Mouse (Mus musculus) hindbrain, postnatal 0 days (tissue): ENCODE data around the gene C1ql2. TPM values are rescaled to one million over a fixed set of nuclear protein-coding genes. Genes with fewer than 3 reads are reported as not detected.

ENCODE experiments used
- ATAC-seq: fragments of 200-750 bp; cut with Nextera tagmentation; 2 replicates; pipeline ENCODE4 v1.8.0; 2017; ENCODE audit warnings: mild to moderate bottlenecking, moderate TSS enrichment, moderate library complexity
- DNase-seq: peaks from one replicate; pipeline ENCODE4 v3.0.0-alpha.2; 2015; ENCODE audit warnings: low spot score
- H3K27ac ChIP-seq: fragments of 300-500 bp; sonication (generic); 2 replicates; pipeline ENCODE4 v1.5.1; 2014; ENCODE audit warnings: mild to moderate bottlenecking
- H3K27me3 ChIP-seq: fragments of 300-500 bp; sonication (generic); 2 replicates; pipeline ENCODE4 v1.6.1; 2014; ENCODE audit warnings: low read length, mixed read lengths; ENCODE audit not compliant: insufficient read depth
- H3K36me3 ChIP-seq: fragments of 300-500 bp; sonication (generic); 2 replicates; pipeline ENCODE4 v1.6.1; 2014; ENCODE audit warnings: low read length, mixed read lengths; ENCODE audit not compliant: insufficient read depth
- H3K4me1 ChIP-seq: fragments of 300-500 bp; sonication (generic); 2 replicates; pipeline ENCODE4 v1.6.1; 2014; ENCODE audit warnings: antibody characterized with exemption, low read length, mixed read lengths; ENCODE audit not compliant: insufficient read depth
- H3K4me2 ChIP-seq: fragments of 300-500 bp; sonication (generic); 2 replicates; pipeline ENCODE4 v1.6.1; 2014; ENCODE audit warnings: low read depth, mild to moderate bottlenecking, low read length, moderate library complexity, mixed read lengths
- H3K4me3 ChIP-seq: fragments of 300-500 bp; sonication (generic); 2 replicates; pipeline ENCODE4 v1.5.1; 2014; ENCODE audit warnings: low read length
- H3K9ac ChIP-seq: fragments of 300-500 bp; sonication (generic); replicated peaks from 2 replicates; pipeline ENCODE4 v1.6.1; 2014; ENCODE audit warnings: mild to moderate bottlenecking, low read length, moderate library complexity, mixed read lengths
- H3K9me3 ChIP-seq: fragments of 300-500 bp; sonication (generic); 2 replicates; pipeline ENCODE4 v1.6.1; 2016; ENCODE audit warnings: low read length, mixed read lengths
- CTCF ChIP-seq: IDR thresholded peaks from 2 replicates; pipeline ENCODE4 v1.5.1; 2016; ENCODE audit warnings: antibody characterized with exemption, control low read depth, low read depth
- WGBS: fragments of 180-500 bp; shearing (Covaris S2); extraction: QIAGEN DNeasy Blood & Tissue Kit; methylation state at CpG from one replicate; pipeline ENCODE4 v1.1.7; 2014; 5-methylcytosine and 5-hydroxymethylcytosine counted together
- polyA plus RNA-seq: library from polyadenylated mRNA; unstranded; fragments of >200 nt; fragmentation: Nextera tagmentation; extraction: Ambion mirVana; gene quantifications from 2 replicates; pipeline ENCODE4 v1.2.1, GENCODE M21; 2015
- total RNA-seq: library from RNA; depleted of rRNA; stranded (reverse); fragments of >200 nt; gene quantifications from 2 replicates; pipeline ENCODE4 v1.2.3, GENCODE M21; 2014

The C1ql2 gene
- total and polyA plus RNA-seq, 2 experiments from 2014 or later: 7.9 to 10.6 TPM

DNA sequence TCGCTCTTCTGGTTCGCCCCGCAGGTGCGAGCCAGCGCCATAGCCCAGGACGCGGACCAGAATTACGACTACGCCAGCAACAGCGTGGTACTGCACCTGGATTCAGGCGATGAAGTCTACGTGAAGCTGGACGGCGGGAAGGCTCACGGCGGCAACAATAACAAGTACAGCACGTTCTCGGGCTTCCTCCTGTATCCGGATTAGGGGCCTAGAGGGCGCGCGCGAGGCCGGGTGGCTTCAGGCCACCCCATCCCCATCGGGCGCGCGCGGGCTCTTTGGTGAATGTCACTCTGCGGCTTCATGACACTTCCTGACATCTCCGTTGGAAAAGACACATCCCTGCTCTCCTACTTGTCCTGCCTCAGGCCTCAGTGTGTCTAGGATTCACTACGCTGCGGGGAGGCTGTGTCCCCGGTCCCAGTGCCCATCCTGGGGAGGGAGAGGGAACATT lies 2.0 kb downstream of the C1ql2 start:
- Histone ChIP-seq H3K27ac (no peak overlapping the region), H3K4me1 (peaks cover 14% of the 10 kb centered on the region; the same call in 1 of the 2 replicates), H3K4me2 (peak overlapping the region; percentile 59), H3K27me3 (peaks cover 51% of the 10 kb centered on the region), H3K4me3 (peak overlapping the region; percentile 37), H3K36me3 (no peaks in the 10 kb centered on the region), H3K9me3 (no peaks in the 10 kb centered on the region), H3K9ac (no peak overlapping the region)
- under 1% methylated on average over 34 of the region's 34 CpGs for WGBS
- peak; percentile 52 for TF ChIP-seq CTCF
- peak; percentile 49 for ATAC-seq
- DNase-seq: peak; percentile 49

DNA sequence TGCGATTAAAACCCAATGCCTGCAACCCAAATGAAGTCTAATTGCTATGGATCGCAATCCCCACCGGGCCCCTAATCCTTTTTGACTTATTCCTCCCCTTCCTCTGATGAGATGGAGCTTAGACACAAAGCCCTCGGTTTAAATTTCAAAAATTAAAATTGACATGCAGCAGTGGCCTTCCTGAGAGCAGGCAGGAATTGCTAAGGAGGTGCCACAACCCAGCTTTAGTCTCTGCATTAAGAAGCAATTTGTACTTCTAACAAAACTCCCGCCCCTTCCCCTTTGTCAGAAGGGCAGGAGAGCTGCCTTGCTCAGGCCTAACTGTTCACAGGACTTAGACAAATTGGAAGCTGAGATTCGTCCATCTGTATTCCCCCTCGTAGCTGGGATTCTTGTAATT lies 4.6 kb downstream of the C1ql2 start:
- H3K9ac ChIP-seq: no peak overlapping the region
- no peak for TF ChIP-seq CTCF
- H3K27ac ChIP-seq: no peak overlapping the region
- H3K4me2 ChIP-seq: no peak overlapping the region
- H3K36me3 ChIP-seq: no peaks in the 10 kb centered on the region
- H3K4me3 ChIP-seq: no peak overlapping the region
- no peak for ATAC-seq
- peaks cover 14% of the 10 kb centered on the region; the same call in 1 of the 2 replicates for H3K4me1 ChIP-seq
- H3K9me3 ChIP-seq: no peaks in the 10 kb centered on the region
- peaks cover 28% of the 10 kb centered on the region for H3K27me3 ChIP-seq
- WGBS: 24% methylated on average over 7 of the region's 7 CpGs
- DNase-seq: no peak

- Histone ChIP-seq H3K36me3 (no peaks in the 10 kb centered on the region), H3K9ac (no peak overlapping the region), H3K27me3 (no peaks in the 10 kb centered on the region), H3K4me3 (no peak overlapping the region), H3K4me1 (0 out of 2 replicates have a peak, but pooled peaks cover 4% of the 10 kb centered on the region), H3K27ac (no peak overlapping the region), H3K9me3 (no peaks in the 10 kb centered on the region), H3K4me2 (no peak overlapping the region)
- WGBS: 29% methylated on average over 2 of the region's 2 CpGs
- no peak for DNase-seq
- TF ChIP-seq CTCF: no peak
- no peak for ATAC-seq
Measured at GRCm38 (mm10) chr1:120354387-120354786, 14.0 kb downstream of the C1ql2 start.

DNA sequence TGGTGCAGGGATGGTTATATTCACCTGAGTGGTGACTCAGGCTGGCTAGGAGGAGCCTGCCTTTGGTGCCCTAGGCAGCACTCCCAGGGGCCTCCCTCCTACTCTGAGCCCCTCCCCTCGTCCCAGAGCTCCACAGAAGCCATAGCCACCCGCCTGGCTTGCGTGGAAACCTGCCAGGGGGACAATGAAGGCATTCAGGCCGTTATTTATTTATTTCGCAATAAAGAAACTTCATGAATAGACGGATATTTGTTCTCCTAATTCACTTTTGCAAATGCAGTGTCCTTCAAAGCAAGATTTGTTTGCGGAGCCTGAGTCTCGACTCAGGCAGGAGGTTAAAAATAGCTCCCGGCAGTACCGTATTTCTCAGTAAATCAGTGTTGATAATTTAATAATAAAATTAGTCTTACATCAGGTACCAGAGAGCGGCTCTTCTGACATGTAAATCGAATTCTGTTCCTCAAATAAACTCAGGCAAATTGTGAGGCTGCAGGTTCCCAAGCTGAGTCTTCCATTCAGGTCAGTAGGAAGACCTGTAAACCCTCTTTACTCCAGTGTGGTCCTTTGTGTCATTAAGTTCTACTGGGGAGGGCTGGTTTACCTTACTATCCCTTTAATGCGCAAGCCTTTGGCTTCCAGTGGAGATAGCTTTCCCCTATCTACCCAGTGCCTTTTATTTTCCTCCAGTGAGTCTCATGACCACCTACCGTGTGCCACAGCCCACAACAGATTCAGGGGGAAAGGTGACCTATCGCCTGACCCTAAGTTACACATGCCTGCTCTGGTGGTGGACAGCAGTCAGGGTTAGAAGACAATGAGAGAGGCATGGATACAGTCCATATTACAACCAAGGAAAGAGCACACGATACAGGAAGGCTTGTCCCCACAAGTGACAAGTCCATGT lies 17.2 kb downstream of the C1ql2 start:
- DNase-seq (peak; percentile 64), ATAC-seq (peak; percentile 79)
- Histone ChIP-seq H3K36me3 (no peaks in the 10 kb centered on the region), H3K4me2 (peak overlapping the region; percentile 29; the same call in 1 of the 2 replicates), H3K9me3 (no peaks in the 10 kb centered on the region), H3K4me1 (0 out of 2 replicates have a peak, but pooled peaks cover 4% of the 10 kb centered on the region), H3K27me3 (no peaks in the 10 kb centered on the region), H3K9ac (no peak overlapping the region), H3K4me3 (no peak overlapping the region; the same call in 1 of the 2 replicates), H3K27ac (no peak overlapping the region)
- no peak for TF ChIP-seq CTCF
- WGBS: 7% methylated on average over 16 of the region's 16 CpGs

DNA sequence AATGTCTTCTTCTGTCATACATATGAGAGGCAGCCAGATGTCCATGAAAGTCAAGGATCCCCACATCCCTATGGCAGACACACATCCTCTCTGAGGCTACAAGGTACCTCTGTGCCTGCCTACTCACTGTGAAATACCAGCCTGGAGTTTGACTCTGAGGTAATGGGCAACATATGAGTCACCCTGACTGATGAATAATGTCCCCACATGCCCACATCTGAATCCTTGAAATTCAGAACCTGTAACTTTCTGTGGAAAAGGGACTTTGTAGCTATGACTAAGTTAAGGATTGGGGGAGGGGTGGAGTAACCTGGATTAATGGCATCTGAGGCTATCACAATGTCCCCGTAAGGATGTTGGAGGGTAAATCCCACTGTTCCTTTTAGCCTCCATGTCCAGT lies 23.3 kb downstream of the C1ql2 start:
- Histone ChIP-seq H3K36me3 (no peaks in the 10 kb centered on the region), H3K9ac (no peak overlapping the region), H3K27ac (no peak overlapping the region), H3K9me3 (no peaks in the 10 kb centered on the region), H3K4me1 (no peaks in the 10 kb centered on the region), H3K4me3 (no peak overlapping the region), H3K27me3 (no peaks in the 10 kb centered on the region), H3K4me2 (no peak overlapping the region)
- WGBS: 88% methylated on average over 1 of the region's 1 CpGs
- ATAC-seq (no peak), DNase-seq (no peak)
- no peak for TF ChIP-seq CTCF

GRCm38 (mm10) chr1:120368138-120368537 lies 27.8 kb downstream of the C1ql2 start:
- Histone ChIP-seq H3K9me3 (no peaks in the 10 kb centered on the region), H3K4me2 (no peak overlapping the region), H3K4me3 (no peak overlapping the region), H3K9ac (no peak overlapping the region), H3K27me3 (no peaks in the 10 kb centered on the region), H3K4me1 (no peaks in the 10 kb centered on the region), H3K27ac (no peak overlapping the region), H3K36me3 (no peaks in the 10 kb centered on the region)
- peak; percentile 36 for TF ChIP-seq CTCF
- WGBS: 80% methylated on average over 3 of the region's 3 CpGs
- ATAC-seq: no peak
- no peak for DNase-seq

DNA sequence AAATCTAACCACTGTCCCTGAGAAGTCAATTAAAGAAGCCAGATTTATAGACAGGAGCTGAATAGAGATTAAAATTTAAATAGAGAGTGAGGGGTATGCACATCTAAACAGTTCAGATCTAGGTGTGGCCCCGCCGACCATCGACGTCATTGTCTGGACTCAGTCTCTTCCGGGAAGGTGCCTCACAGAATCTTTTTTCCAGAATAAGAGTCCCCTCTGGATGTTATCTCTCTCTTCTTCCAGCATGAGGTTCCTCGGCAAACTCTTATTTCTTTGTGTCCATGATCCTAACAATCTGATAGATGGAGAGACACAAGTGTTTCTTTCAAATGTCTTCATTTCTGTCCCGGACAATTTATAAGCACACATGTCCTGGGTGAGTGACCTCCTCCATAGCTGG lies 33.7 kb downstream of the C1ql2 start:
- no peak overlapping the region for H3K4me3 ChIP-seq
- no peaks in the 10 kb centered on the region for H3K36me3 ChIP-seq
- H3K9ac ChIP-seq: no peak overlapping the region
- H3K4me1 ChIP-seq: no peaks in the 10 kb centered on the region
- no peaks in the 10 kb centered on the region for H3K9me3 ChIP-seq
- ATAC-seq (no peak), DNase-seq (no peak)
- WGBS: 78% methylated on average over 7 of the region's 7 CpGs
- H3K27ac ChIP-seq: no peak overlapping the region
- no peak for TF ChIP-seq CTCF
- no peaks in the 10 kb centered on the region for H3K27me3 ChIP-seq
- no peak overlapping the region for H3K4me2 ChIP-seq
